Mouse (Mus musculus): ENCODE results near the gene Cav3. TPM values are rescaled to one million over a fixed set of nuclear protein-coding genes. Genes with fewer than 3 reads are reported as not detected.

Gene Cav3
- polyA plus RNA-seq, 1 experiment from 2014 or later, result 64.7 TPM

GRCm38 (mm10) chr6:112489910-112490559, 30.7 kb downstream of the Cav3 start, which contains the start of gene Oxtr:
Oxtr (minus strand) TSS chr6:112489943.
- Histone ChIP-seq H3K27me3 (replicated peaks; ENCODE audit: control insufficient read depth, insufficient read depth, low read length) (peaks cover 43% of the 10 kb centered on the region), H3K9me3 (ENCODE audit: control insufficient read depth, low read length) (no peaks in the 10 kb centered on the region)
- WGBS, result 10% methylated on average over 22 of the region's 24 CpGs

DNA sequence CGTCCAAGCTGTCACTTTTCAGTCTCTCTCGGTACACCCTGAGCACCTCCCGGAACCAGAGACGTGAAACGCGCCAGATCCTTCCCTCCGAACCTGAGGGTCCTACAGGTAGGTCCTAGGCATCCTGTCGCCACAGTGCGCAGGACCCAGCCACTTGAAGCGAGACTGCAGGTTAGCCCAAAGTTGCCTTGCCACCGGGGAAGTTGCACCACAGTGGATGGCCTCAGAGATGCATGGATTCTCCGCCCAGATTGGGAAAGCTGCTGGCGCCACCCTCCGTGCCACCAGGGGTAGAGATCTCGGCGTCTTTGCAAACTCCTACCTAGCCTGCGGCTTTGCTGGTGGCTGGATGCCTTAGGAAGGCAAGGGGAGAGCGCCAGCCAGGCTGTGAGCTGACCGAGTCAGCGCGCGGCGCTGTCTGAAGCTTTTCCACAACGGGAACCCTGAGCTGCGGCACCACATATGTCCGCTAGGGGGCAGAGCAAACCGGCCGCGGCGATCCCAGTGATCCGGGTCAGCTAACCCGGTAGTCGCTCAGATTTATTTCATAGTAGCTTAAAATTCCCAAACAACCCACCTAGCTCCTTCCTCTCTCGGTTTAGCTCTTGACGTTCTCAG, 31.4 kb downstream of the Cav3 start:
- peaks cover 43% of the 10 kb centered on the region for H3K27me3 ChIP-seq (replicated peaks; ENCODE audit: control insufficient read depth, insufficient read depth, low read length)
- ATAC-seq (ENCODE audit: low read depth), result peak; percentile 54

More at GRCm38 (mm10) chr6:112489910-112490559, 30.7 kb downstream of the Cav3 start, which contains the start of gene Oxtr:
- H3K36me3 ChIP-seq (ENCODE audit: control insufficient read depth, insufficient read depth, low read length), result no peaks in the 10 kb centered on the region
- peak within 1 kb of the TSS; percentile 72 for H3K4me2 ChIP-seq (ENCODE audit: low read depth, low read length)
- DNase-seq (ENCODE audit: low spot score) (no peak), ATAC-seq (ENCODE audit: low read depth) (no peak)
- H3K27ac ChIP-seq (replicated peaks; ENCODE audit: low read depth, low read length), result no peak within 1 kb of the TSS
- H3K4me1 ChIP-seq (ENCODE audit: control insufficient read depth, insufficient read depth, low read length), result peaks cover 15% of the 10 kb centered on the region; the same call in 1 of the 2 replicates
- peak within 1 kb of the TSS; percentile 51 for H3K9ac ChIP-seq (ENCODE audit: low read depth, low read length)
- peak within 1 kb of the TSS; percentile 38 for H3K4me3 ChIP-seq (ENCODE audit: low read depth, low read length)

DNA sequence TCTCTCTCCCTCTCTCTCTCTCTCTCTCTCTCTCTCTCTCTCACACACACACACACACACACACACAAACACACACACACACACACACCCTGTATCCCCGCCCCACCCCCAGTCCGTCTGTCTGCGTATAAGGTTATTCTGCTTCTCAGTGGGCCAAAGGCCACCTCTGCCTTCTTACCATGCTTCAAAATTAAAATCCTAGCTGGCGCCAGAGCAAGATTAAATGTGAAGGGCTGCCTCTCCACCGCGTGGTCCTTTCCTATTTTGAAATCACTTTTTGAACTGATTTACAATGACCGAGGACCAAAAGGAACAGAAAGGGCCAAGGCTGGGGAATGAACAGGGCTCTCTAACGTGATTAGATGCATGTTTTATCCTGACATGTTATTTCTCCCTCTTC, 32.2 kb downstream of the Cav3 start:
- H3K4me1 ChIP-seq (ENCODE audit: control insufficient read depth, insufficient read depth, low read length), result peaks cover 15% of the 10 kb centered on the region; the same call in 1 of the 2 replicates
- no peak overlapping the region for H3K27ac ChIP-seq (replicated peaks; ENCODE audit: low read depth, low read length)
- DNase-seq (ENCODE audit: low spot score), result no peak
- 77% methylated on average over 8 of the region's 8 CpGs for WGBS
- no peak overlapping the region for H3K4me2 ChIP-seq (ENCODE audit: low read depth, low read length)
- H3K27me3 ChIP-seq (replicated peaks; ENCODE audit: control insufficient read depth, insufficient read depth, low read length), result peaks cover 43% of the 10 kb centered on the region
- H3K4me3 ChIP-seq (ENCODE audit: low read depth, low read length), result no peak overlapping the region
- no peaks in the 10 kb centered on the region for H3K9me3 ChIP-seq (ENCODE audit: control insufficient read depth, low read length)
- ATAC-seq (ENCODE audit: low read depth), result no peak
- H3K9ac ChIP-seq (ENCODE audit: low read depth, low read length), result no peak overlapping the region
- H3K36me3 ChIP-seq (ENCODE audit: control insufficient read depth, insufficient read depth, low read length), result no peaks in the 10 kb centered on the region

More for the DNA sequence above, 31.4 kb downstream of the Cav3 start:
- peak overlapping the region; percentile 51 for H3K9ac ChIP-seq (ENCODE audit: low read depth, low read length)
- WGBS, result under 1% methylated on average over 33 of the region's 35 CpGs
- H3K4me3 ChIP-seq (ENCODE audit: low read depth, low read length), result peak overlapping the region; percentile 38
- H3K36me3 ChIP-seq (ENCODE audit: control insufficient read depth, insufficient read depth, low read length), result no peaks in the 10 kb centered on the region
- peak overlapping the region; percentile 72 for H3K4me2 ChIP-seq (ENCODE audit: low read depth, low read length)
- no peaks in the 10 kb centered on the region for H3K9me3 ChIP-seq (ENCODE audit: control insufficient read depth, low read length)
- peaks cover 15% of the 10 kb centered on the region; the same call in 1 of the 2 replicates for H3K4me1 ChIP-seq (ENCODE audit: control insufficient read depth, insufficient read depth, low read length)
- no peak overlapping the region for H3K27ac ChIP-seq (replicated peaks; ENCODE audit: low read depth, low read length)
- DNase-seq (ENCODE audit: low spot score), result peak; percentile 79

DNA sequence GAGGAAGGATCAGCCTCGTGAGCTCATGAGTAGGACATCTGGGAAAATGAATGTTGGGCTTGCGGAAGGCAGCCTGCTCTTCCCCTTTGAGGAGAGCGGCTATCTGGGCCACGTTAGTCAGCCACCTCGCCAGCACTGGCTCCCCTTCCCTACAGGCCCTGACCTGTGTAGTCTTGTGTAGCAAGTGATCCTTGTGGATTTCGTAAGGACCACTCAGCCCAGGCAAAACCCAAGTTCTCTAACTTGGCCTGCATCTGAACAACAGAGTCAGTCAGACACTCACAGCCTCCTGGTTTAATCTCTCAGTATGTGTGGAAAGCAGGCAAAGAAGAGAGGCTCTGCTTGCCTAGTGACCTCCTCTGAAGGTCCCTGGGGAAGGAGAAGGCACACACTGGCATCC, 33.4 kb downstream of the Cav3 start:
- DNase-seq (ENCODE audit: low spot score), result no peak
- H3K4me3 ChIP-seq (ENCODE audit: low read depth, low read length), result no peak overlapping the region
- H3K9ac ChIP-seq (ENCODE audit: low read depth, low read length), result no peak overlapping the region
- 83% methylated on average over 6 of the region's 6 CpGs for WGBS
- H3K27me3 ChIP-seq (replicated peaks; ENCODE audit: control insufficient read depth, insufficient read depth, low read length), result peaks cover 35% of the 10 kb centered on the region
- H3K4me2 ChIP-seq (ENCODE audit: low read depth, low read length), result no peak overlapping the region
- no peaks in the 10 kb centered on the region for H3K36me3 ChIP-seq (ENCODE audit: control insufficient read depth, insufficient read depth, low read length)
- no peak for ATAC-seq (ENCODE audit: low read depth)
- no peak overlapping the region for H3K27ac ChIP-seq (replicated peaks; ENCODE audit: low read depth, low read length)
- H3K9me3 ChIP-seq (ENCODE audit: control insufficient read depth, low read length), result no peaks in the 10 kb centered on the region
- peaks cover 15% of the 10 kb centered on the region; the same call in 1 of the 2 replicates for H3K4me1 ChIP-seq (ENCODE audit: control insufficient read depth, insufficient read depth, low read length)

GRCm38 (mm10) chr6:112493371-112493770, 34.1 kb downstream of the Cav3 start:
- 89% methylated on average over 9 of the region's 9 CpGs for WGBS
- no peak overlapping the region for H3K4me2 ChIP-seq (ENCODE audit: low read depth, low read length)
- DNase-seq (ENCODE audit: low spot score) (no peak), ATAC-seq (ENCODE audit: low read depth) (no peak)
- no peaks in the 10 kb centered on the region for H3K36me3 ChIP-seq (ENCODE audit: control insufficient read depth, insufficient read depth, low read length)
- H3K9ac ChIP-seq (ENCODE audit: low read depth, low read length), result no peak overlapping the region
- H3K27ac ChIP-seq (replicated peaks; ENCODE audit: low read depth, low read length), result no peak overlapping the region
- H3K27me3 ChIP-seq (replicated peaks; ENCODE audit: control insufficient read depth, insufficient read depth, low read length), result peaks cover 28% of the 10 kb centered on the region
- no peak overlapping the region for H3K4me3 ChIP-seq (ENCODE audit: low read depth, low read length)
- H3K4me1 ChIP-seq (ENCODE audit: control insufficient read depth, insufficient read depth, low read length), result peaks cover 15% of the 10 kb centered on the region; the same call in 1 of the 2 replicates
- H3K9me3 ChIP-seq (ENCODE audit: control insufficient read depth, low read length), result no peaks in the 10 kb centered on the region

GRCm38 (mm10) chr6:112494620-112495081, 35.3 kb downstream of the Cav3 start:
- WGBS, result 61% methylated on average over 7 of the region's 10 CpGs
- Histone ChIP-seq H3K27ac (replicated peaks; ENCODE audit: low read depth, low read length) (no peak overlapping the region), H3K27me3 (replicated peaks; ENCODE audit: control insufficient read depth, insufficient read depth, low read length) (peaks cover 15% of the 10 kb centered on the region), H3K9me3 (ENCODE audit: control insufficient read depth, low read length) (no peaks in the 10 kb centered on the region), H3K9ac (ENCODE audit: low read depth, low read length) (no peak overlapping the region), H3K4me3 (ENCODE audit: low read depth, low read length) (no peak overlapping the region), H3K4me1 (ENCODE audit: control insufficient read depth, insufficient read depth, low read length) (peaks cover 5% of the 10 kb centered on the region; the same call in 1 of the 2 replicates), H3K36me3 (ENCODE audit: control insufficient read depth, insufficient read depth, low read length) (no peaks in the 10 kb centered on the region), H3K4me2 (ENCODE audit: low read depth, low read length) (no peak overlapping the region)
- ATAC-seq (ENCODE audit: low read depth), result no peak
- peak; percentile 9 for DNase-seq (ENCODE audit: low spot score)

DNA sequence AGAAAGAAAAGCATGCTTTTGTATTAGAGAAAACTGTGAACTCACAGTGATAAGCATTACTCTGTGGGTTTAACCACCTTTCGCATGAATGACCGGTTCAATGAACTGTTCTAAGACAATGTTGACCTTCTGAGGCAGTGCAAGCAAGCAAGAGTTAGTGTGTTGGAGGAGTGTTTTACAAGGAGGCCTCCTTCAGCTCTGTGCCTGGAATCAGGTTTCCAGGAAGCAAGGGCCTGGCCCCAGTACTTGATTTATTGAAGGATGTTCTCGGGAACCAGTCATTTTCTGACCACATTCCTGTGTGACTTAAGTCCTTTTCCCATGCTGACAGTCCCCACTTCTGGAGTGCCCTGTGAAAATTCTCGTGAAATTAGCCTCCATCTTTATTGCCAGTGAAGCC, 35.9 kb downstream of the Cav3 start:
- no peak overlapping the region for H3K27ac ChIP-seq (replicated peaks; ENCODE audit: low read depth, low read length)
- H3K27me3 ChIP-seq (replicated peaks; ENCODE audit: control insufficient read depth, insufficient read depth, low read length), result peaks cover 9% of the 10 kb centered on the region
- no peak overlapping the region for H3K9ac ChIP-seq (ENCODE audit: low read depth, low read length)
- WGBS, result 46% methylated on average over 4 of the region's 4 CpGs
- no peaks in the 10 kb centered on the region for H3K9me3 ChIP-seq (ENCODE audit: control insufficient read depth, low read length)
- H3K4me3 ChIP-seq (ENCODE audit: low read depth, low read length), result no peak overlapping the region
- no peak overlapping the region for H3K4me2 ChIP-seq (ENCODE audit: low read depth, low read length)
- ATAC-seq (ENCODE audit: low read depth), result no peak
- DNase-seq (ENCODE audit: low spot score), result peak; percentile 10
- no peaks in the 10 kb centered on the region for H3K4me1 ChIP-seq (ENCODE audit: control insufficient read depth, insufficient read depth, low read length)
- no peaks in the 10 kb centered on the region for H3K36me3 ChIP-seq (ENCODE audit: control insufficient read depth, insufficient read depth, low read length)

- DNase-seq (ENCODE audit: low spot score) (no peak), ATAC-seq (ENCODE audit: low read depth) (no peak)
- H3K27me3 ChIP-seq (replicated peaks; ENCODE audit: control insufficient read depth, insufficient read depth, low read length), result 0 out of 2 replicates have a peak, but pooled peaks cover 3% of the 10 kb centered on the region
- no peak overlapping the region for H3K4me3 ChIP-seq (ENCODE audit: low read depth, low read length)
- no peaks in the 10 kb centered on the region for H3K9me3 ChIP-seq (ENCODE audit: control insufficient read depth, low read length)
- no peak overlapping the region for H3K9ac ChIP-seq (ENCODE audit: low read depth, low read length)
- H3K4me2 ChIP-seq (ENCODE audit: low read depth, low read length), result no peak overlapping the region
- WGBS, result 68% methylated on average over 8 of the region's 8 CpGs
- no peak overlapping the region for H3K27ac ChIP-seq (replicated peaks; ENCODE audit: low read depth, low read length)
- no peaks in the 10 kb centered on the region for H3K36me3 ChIP-seq (ENCODE audit: control insufficient read depth, insufficient read depth, low read length)
- H3K4me1 ChIP-seq (ENCODE audit: control insufficient read depth, insufficient read depth, low read length), result no peaks in the 10 kb centered on the region
These were observed 37.2 kb downstream of the Cav3 start for GRCm38 (mm10) chr6:112496291-112497060.

All from embryonic facial prominence, embryonic 14.5 days (tissue).